Mouse (Mus musculus): ENCODE results near the gene Zic5.
"Not testable (repeated sequence)": the region's sequence is repeated elsewhere in the genome, so short reads cannot be mapped to it uniquely, and the experiment has no call there.

Gene Zic5

DNA sequence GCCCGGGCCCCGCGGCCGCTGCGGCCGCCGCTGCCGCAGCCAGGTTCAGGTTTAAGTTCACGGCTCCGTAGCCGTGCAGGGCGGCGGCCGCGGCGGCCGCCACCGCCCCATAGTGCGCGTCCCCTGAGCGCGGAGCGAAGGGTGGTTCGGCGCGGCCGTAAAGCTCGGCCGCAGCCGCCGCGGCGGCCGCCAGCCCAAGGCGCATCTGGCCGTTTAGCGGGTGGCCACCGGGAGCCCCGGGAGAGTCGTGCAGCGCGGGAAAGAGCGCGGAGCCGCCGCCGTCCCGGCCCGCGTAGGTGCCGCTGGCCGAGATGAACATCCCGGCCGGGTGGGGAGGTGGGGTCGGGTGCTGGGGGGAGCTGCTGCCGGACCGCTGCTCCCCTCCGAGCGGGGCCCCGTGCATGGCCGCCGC, 1.1 kb downstream of the Zic5 start:
- DNase-seq (ENCODE audit: low read depth, low spot score) = no peak

DNA sequence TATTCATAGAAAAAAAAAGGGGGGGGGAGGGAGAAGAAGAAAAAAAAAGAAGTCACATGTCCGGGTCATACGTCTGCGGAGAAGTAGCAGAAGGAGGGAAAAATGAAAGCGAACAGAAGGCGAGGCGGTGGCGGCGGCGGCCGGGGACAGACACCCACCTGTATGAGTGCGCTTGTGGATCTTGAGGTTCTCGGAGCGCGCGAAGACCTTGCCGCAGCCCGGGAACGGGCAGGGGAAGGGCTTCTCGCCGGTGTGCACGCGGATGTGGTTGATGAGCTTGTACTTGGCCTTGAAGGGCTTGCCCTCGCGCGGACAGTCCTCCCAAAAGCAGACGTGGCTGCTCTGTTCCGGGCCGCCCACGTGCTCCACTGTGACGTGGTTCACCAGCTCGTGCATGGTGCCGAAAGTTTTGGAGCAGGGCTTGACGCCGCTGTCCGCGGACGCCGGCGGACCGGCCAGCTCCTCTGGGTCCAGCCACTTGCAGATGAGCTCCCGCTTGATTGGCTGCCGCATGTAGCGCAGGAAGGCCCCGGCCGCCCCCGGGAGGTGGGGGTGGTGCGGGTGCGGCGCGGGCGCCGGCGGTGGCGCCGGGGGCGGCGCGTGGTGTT, 1.6 kb downstream of the Zic5 start:
- not testable (repeated sequence) for DNase-seq (ENCODE audit: low read depth, low spot score)

DNA sequence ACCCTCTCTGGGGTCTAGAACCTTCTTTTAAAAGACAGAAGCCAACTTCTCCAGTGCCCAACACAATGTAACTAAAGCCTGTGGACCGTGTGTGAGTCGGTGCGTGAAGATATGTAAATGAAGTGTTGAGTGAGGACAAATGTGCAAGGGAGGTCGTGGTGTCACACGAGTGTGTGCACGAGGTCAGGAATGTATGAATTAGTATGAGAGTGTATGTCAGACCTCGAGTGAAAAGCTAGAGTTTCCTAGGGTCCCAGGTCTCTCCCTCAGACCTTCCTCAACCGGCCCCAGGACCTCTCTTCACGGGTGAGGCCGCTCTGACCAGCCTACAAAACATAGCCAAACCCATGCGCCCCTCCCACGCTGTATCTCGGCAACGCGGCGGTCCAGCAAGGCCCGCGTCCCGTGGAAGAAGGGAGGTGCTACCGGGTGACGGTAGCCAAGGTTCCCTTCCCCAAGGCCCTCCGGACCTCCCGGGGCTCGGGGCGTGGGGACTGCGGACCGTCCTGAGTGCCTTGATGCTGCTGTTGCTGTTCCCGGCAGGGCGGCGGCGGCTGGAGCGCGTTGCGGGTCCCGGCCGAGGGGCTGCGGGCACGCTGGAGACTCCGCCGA, 2.3 kb downstream of the Zic5 start:
- no peak for DNase-seq (ENCODE audit: low read depth, low spot score)

DNA sequence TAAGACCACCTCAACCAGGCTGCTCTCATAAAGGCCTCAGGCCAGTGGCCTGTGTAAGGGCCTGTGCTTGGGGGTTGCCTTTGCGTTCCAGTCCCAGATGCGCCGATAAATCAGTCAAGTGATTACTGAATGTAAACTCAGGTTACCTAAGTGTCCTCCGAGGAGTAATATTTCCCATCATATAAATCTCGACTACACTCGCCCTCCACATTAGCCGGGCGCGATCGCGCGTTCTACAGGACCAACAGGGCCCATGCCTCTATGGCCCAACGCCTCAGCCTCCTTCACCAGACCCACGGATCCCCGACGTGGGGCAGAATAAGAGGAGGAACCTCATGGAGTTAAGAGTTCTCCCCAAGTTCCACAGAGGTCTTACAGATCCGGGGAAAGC, 2.8 kb downstream of the Zic5 start:
- DNase-seq (ENCODE audit: low read depth, low spot score) = no peak

- no peak for DNase-seq (ENCODE audit: low read depth, low spot score)
Observed at GRCm38 (mm10) chr14:122461966-122462365, 3.5 kb downstream of the Zic5 start.

- no peak for DNase-seq (ENCODE audit: low read depth, low spot score)
Observed at GRCm38 (mm10) chr14:122461500-122461899, 4.0 kb downstream of the Zic5 start.

DNA sequence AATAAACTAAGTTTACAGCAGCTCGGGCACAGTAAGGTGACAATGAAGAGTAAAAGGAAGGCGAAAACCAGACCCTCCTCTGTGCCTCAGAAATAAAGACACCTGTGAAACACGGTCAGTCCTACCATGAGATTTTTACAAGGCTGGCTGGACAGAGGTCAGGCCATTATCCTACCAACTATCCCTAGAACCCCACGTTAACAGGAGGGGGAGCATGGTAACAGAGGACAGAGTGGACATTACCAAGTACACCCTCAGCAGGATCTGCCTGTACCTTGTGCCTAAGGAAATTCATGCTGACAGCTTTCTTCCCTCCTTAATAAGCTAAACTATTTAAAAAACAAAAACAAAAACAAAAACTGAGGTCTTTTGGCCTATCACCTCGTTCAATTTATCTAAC, 5.3 kb downstream of the Zic5 start:
- DNase-seq (ENCODE audit: low read depth, low spot score) = no peak

- DNase-seq (ENCODE audit: low read depth, low spot score) = no peak
Observed at GRCm38 (mm10) chr14:122459776-122460175, 5.7 kb downstream of the Zic5 start.

DNA sequence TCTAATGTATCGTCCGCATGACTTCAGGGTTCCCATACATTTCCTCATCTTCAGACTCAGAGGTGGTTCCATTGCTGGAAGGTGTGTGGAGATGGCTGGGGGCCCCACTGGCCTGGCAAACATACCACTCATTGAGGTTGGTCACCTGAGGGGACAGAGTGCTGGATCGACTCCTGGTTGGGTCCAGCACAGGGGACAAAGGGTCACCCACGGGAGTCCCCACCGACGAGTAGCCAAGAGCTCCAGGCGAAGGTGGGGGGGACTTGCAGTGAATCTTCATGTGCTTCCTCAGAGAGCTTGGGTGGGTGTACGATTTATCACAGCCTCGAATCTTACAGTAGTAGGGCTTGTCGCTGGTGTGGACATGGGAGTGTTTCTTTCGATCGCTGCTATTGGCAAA, 6.1 kb downstream of the Zic5 start:
- not testable (repeated sequence) for DNase-seq (ENCODE audit: low read depth, low spot score)

DNA sequence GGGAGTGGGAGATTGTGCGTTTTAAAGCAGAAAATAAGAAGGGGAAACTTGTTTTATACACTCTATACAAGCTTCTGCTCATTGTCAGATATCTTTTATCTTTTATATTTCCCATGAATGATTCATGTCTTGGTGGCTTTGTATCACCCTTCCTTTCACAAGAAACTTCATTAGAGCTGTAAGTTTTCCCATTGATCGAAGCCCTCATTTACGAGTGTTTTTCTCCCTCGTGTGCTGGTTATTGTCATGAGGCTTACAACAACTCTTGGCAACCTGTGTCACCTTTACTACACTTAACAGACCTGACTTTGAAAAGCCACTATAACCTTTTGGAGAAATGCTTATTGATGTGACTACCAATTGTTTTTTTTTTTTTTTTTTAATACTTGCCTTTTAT, 9.9 kb downstream of the Zic5 start:
- no peak for DNase-seq (ENCODE audit: low read depth, low spot score)

- DNase-seq (ENCODE audit: low read depth, low spot score) = no peak
Observed at GRCm38 (mm10) chr14:122454901-122455561, 10.4 kb downstream of the Zic5 start.

GRCm38 (mm10) chr14:122453996-122454738, 11.3 kb downstream of the Zic5 start:
- no peak for DNase-seq (ENCODE audit: low read depth, low spot score)

DNA sequence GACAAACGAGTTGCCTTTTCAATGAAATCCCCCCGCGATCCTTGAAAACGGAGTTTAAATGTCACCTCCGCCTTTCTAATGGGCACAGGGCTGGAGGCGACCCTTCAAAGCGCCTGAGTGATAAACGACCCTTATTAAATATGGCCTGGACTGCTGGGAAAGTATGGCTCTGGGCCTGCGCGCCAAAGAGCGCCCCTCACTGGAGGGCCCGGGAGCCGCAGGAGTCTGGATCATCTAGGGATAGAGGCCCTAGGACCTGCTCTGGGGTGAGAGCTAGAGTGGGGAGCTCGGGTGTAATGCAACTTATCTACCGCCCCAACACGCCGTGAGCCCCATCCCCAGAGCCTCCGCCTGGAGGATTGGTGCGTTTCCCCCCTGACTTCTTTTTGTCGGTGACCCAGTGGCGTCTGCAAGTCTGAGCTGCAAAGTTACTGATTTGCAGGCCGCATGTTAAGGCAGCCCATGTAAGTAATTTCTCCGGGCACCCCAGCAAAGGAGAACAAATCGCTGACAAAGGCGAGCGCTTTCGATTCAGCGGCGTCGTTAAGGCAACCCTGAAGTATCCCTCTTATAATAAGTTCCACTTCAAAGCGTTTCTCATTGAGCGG, 12.0 kb downstream of the Zic5 start:
- peak; percentile 58 for DNase-seq (ENCODE audit: low read depth, low spot score)

- DNase-seq (ENCODE audit: low read depth, low spot score) = no peak
Observed at GRCm38 (mm10) chr14:122452701-122453387, 12.6 kb downstream of the Zic5 start.

DNA sequence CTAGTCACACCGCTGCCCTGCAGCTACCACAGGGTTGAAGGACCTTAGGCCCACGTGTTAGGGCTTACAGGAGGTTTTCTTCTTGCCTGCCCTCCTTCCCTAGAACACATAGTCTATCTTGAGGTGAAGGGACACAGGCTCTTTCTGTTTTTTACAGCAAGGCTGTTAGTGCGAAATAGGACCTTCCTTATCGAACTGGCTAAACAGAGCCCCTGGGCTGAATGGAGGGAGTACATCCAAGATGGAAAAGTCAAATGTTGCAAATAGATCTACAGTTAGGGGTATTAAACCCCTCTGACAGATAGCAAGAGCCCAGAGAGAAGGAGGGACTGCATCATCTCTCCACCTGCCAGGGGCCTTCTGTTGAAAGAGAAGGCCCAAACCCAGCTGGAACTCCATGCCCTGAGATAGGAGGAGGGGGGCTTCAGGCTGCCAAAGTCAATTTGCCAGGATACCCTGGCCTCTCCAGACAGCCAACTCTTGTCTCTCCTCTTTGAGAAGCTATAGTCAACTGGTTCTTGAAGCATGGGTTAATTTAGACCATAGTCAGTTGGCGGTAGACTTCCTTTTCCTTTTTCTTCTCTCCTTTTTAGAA, 13.8 kb downstream of the Zic5 start:
- no peak for DNase-seq (ENCODE audit: low read depth, low spot score)

- DNase-seq (ENCODE audit: low read depth, low spot score) = peak; percentile 32
Observed at GRCm38 (mm10) chr14:122450496-122451382, 14.7 kb downstream of the Zic5 start, which contains the start of gene Gm5089. Gene Gm5089 (minus strand): TSS chr14:122451115.

GRCm38 (mm10) chr14:122449601-122450495, 15.6 kb downstream of the Zic5 start:
- peak; percentile 58 for DNase-seq (ENCODE audit: low read depth, low spot score)

DNA sequence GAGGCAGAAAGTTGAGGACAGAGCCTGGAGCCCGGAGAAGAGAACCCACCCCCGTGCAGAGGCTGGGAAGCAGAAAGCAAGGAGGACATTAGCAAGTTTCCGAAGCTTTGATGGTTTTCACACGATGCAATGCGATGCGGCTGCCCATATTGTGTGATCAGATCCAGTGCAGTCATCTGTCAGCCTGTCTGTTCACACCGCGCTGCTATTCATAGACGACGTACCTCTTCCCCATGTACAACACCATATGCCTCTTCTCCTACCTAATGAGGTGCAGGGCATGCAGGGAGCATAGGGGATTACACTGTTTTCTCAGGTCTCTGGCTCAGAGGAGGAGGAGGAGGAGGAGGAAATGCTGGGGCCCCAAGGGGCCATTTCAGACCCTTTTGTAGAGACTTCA, 28.6 kb downstream of the Zic5 start:
- DNase-seq (ENCODE audit: low read depth, low spot score) = no peak

DNA sequence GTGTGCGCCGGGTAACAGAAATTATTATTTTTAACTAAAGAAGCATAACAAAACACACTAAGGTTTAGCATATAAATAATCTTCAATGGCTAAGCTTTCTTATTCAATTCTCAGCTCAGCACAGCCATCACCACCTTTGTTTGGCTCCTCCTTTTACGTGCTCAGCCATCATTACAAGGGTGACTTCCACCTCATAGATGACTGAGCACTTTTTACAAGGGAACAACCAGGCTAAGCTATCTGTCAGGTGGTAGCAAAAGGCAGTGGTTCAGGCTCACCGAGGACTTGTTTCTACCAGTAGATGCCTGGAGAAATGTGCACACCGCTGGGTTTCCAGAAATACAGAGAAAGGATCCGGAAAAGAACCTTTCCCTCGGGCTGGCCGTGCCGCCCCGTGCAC, 31.4 kb downstream of the Zic5 start:
- DNase-seq (ENCODE audit: low read depth, low spot score) = peak; percentile 84
